Mouse (Mus musculus) layer of hippocampus, adult 18-20 months (tissue): ENCODE data around the gene Mypop. TPM values are rescaled to one million over a fixed set of nuclear protein-coding genes. Genes with fewer than 3 reads are reported as not detected.

Experiments
- DNase-seq, 2 experiments: peaks; one replicate each; pipeline ENCODE4 v3.0.0; 2022; ENCODE audit warnings: low spot score in 2 of 2
- total RNA-seq, 2 experiments: library from RNA; stranded (reverse); gene quantifications; 2 replicates each; pipeline ENCODE4 v1.2.3; 2021

The Mypop gene
- total RNA-seq, 2 experiments from 2014 or later = 50.1 to 50.7 TPM

DNA sequence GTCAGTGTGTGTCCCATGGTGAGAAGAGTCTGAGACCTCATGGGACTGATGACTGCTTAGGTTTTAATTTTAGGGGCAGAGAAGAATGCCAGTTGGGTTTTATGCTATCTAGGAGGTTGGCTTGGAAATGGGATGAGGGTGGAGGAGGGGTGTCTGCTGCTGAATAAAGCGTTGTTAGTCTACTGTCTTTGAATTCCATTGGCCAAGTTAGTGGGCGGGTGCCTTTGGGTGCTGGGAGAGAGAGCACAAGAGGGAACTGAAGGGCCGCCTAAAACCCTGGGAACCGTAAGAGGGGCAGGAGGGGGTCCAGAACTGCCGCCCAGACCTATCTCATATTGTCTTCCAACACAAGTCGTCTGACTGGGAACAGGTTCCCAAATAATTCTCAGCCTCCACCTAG is 2.3 kb upstream of the Mypop start:
- DNase-seq = no peak

- no peak for DNase-seq
Measured at GRCm38 (mm10) chr7:18989995-18990394, 1.1 kb upstream of the Mypop start.

GRCm38 (mm10) chr7:18991660-18992293 is 732 bp downstream of the Mypop start:
- no peak for DNase-seq

- DNase-seq = no peak
Measured at GRCm38 (mm10) chr7:18992294-18992675, 1.2 kb downstream of the Mypop start.

DNA sequence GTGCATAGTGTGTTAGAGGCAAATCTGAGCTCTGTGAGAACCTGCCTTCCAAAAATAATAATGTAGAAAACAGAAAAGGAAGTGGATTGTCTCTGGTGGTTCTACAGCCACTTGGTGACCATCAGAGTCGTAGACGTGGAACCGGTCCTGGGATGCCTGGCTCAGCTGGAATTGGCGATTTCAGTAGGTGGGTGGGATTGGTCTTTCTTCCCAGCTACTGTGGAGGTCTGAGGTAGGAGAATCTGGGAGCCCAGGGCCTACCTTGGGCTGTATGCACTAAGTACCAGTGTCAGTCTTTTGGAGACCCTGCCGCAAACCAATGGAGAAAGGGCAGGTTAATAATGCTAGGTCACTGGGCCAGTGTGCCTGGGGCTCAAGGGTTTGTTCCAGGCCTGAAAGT is 2.0 kb downstream of the Mypop start:
- DNase-seq = no peak

DNA sequence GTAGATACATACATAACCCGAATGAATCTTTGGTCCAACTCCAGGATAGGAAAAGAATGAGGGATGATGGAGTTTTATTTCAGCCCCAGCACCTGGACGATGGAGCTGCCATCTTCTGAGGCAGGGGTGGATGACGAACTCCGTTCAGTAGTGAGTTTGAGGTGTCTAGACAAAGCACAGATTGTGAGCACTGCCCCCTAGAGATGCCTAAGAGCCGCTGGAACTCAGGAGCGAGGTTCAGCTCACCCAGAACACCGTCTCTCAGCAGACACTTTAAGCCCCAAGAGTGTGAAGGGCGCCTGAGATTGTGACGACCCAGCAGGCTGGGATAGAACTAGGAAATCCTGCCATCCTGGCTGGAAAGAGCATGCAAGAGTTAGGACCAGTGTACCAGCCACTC is 7.8 kb downstream of the Mypop start:
- DNase-seq = no peak

DNA sequence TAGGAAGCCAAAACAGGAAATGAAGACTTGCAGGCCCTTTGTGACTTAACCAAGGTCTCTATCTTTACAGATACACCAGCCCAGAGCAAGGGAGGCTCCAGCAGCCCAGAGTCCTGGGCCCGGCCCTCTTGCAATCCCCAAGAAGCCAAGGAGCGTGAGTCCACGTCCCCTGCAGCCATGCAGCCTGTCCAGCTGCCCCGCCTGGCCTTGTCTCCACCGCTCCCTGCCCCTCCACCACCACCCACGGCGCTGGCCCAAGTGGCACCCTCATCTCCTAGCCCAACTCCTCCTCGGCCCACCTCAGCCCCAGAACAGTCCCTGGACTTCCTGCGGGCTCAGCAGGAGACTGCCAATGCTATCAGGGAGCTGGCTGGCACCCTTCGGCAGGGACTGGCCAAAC is 9.4 kb downstream of the Mypop start:
- DNase-seq = no peak

GRCm38 (mm10) chr7:19001066-19001806 is 10.2 kb downstream of the Mypop start:
- DNase-seq = no peak

GRCm38 (mm10) chr7:19001807-19002085 is 10.7 kb downstream of the Mypop start:
- DNase-seq = no peak

- DNase-seq = no peak
Measured at GRCm38 (mm10) chr7:19002115-19002514, 11.1 kb downstream of the Mypop start.

GRCm38 (mm10) chr7:19002848-19003498 is 11.9 kb downstream of the Mypop start:
- peak; percentile 75 to 93 for DNase-seq

DNA sequence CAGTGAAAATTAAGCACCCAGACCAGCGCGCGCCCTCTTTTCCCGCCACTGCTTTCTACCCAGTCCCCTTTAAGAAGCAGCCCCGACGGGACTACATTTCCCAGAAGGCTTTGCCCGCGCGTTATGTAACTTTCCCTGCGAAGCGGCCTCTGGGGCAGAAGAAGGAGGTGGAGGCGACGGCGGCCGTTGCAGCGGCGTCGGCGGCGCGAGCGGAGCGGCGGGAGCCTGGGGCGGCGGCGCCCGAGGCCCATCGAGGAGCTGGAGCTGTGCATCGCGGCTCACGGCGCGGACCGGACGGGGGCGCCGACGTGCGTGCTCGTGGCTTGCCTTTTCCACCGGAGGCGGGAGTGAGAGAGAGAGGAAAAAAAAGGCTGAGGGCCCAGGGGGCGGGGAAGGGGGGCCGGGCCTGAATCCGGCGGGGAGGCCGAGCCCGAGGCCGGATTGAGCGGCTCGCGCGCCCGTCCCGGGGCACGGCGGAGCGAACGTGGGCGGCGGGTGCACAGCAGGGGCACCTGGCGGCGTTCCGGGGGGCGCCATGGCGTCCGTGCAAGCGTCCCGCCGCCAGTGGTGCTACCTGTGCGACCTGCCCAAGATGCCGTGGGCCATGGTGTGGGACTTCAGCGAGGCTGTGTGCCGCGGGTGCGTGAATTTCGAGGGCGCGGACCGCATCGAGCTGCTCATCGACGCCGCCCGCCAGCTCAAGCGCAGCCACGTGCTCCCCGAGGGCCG is 13.0 kb downstream of the Mypop start, which contains the start of gene Irf2bp1:
Irf2bp1 (plus strand) TSS at position 143 of the 729 bp plus-strand sequence.
- DNase-seq = peak; percentile 95 to 96

GRCm38 (mm10) chr7:19004631-19005079 is 13.6 kb downstream of the Mypop start:
- no peak for DNase-seq

GRCm38 (mm10) chr7:19005417-19006121 is 14.5 kb downstream of the Mypop start:
- no peak for DNase-seq

DNA sequence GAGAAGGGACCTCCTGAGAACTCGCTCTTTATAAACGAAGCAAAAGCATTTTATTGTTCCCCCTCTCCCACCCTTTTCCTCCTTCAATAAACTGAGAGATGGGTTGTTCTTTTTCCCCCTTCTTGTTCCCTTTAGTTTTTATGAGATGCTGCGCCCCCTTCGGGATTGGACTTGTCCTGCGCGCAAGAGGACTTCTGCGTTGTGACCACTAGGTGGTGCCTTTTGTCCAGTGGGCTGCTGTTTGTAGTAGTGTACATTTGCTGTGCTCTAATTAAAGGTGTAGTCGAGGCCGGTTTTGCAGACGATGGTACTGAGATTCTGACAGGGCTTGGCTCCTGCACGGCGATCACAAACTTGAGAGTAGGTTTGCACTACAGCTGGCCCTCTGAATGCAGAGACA is 15.4 kb downstream of the Mypop start:
- DNase-seq = peak; percentile 81 to 95

- DNase-seq = no peak
Measured at GRCm38 (mm10) chr7:19007026-19007977, 16.3 kb downstream of the Mypop start.

DNA sequence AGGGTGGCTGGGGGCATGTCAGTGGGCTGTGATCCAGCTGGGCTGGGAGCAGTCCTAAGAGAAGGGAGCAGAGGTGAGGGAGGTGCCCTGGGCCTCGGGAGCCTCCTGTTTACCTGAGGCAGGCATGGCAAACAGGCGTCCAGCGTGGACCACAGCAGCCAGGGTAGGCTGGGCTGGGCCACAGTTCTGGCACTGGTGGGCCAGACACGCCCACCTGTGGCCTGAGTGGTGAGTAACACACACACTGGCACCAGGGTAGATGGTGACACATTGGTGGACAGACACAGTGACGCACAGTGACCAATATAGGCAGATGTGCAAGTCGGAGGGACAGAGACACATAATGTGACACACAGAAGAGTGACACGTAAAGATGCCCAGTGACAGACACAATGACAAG is 19.5 kb downstream of the Mypop start:
- DNase-seq = no peak

- DNase-seq = no peak
Measured at GRCm38 (mm10) chr7:19012025-19012621, 21.1 kb downstream of the Mypop start.

DNA sequence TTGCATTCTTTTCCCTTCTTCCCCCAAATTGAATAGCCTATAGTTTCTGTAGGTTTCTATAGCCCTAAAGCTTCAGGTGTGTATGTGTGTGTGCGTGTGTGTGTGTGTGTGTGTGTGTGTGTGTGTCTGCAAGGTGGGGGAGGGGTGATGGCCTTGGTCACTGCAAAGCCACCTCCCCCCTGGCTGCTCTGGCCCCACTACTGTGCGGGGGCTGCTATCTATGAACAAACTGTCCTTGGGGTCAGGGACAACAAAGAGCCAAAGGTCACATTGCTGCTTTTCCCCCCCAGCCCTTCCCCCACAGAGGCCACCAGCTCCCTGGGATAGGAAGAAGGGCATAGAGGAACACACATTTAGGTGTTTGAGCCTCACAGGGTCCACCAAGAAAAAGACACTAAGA is 21.8 kb downstream of the Mypop start:
- no peak for DNase-seq

GRCm38 (mm10) chr7:19014452-19014851 is 23.4 kb downstream of the Mypop start:
- DNase-seq = no peak
